ENCODE assay signal across 21 mouse cellular contexts in genomic region chr1:184082661-184083060, GRCm38 (mm10). TPM values are rescaled to one million over a fixed set of nuclear protein-coding genes. Genes with fewer than 3 reads are reported as not detected.
A peak's percentile ranks its signal among the peaks of the same experiment; 100 is the strongest.
DNase-seq lines count a peak whose midpoint lies in the region; ATAC-seq and TF ChIP-seq lines count a peak whose summit lies in the region.
"Had no signal": no experiment of that assay in that cellular context is flagged by ENCODE, and none has a peak within 500 bp of the region (broad histone marks: within the 10 kb centered on the region; RNA-seq: fewer than 3 reads in every experiment).

No protein-coding gene starts in this region.

- no peaks in the 10 kb centered on the region for H3K4me1 ChIP-seq in limb, embryonic 14.5 days (ENCODE audit: control insufficient read depth, insufficient read depth, low read length)
- H3K4me1 ChIP-seq in limb, embryonic 10.5 days, result no peaks in the 10 kb centered on the region
- H3K4me1 ChIP-seq in brown adipose tissue, adult 24 weeks (ENCODE audit: control insufficient read depth, insufficient read depth, insufficient read length, low read length), result no peaks in the 10 kb centered on the region; the same call in 1 of the 2 replicates
- H3K4me1 ChIP-seq: embryonic facial prominence, embryonic 12.5 days; forebrain, embryonic 15.5 days; hindbrain, embryonic 10.5 days; liver, embryonic 13.5 days; neural tube, embryonic 12.5 days had no signal

- no peak for TF ChIP-seq POLR2A in limb, embryonic 14.5 days (IDR thresholded peaks at IDR 0.05; ENCODE audit: borderline replicate concordance, extremely low read depth, insufficient read depth, insufficient read length)

- no peaks in the 10 kb centered on the region for H3K9me3 ChIP-seq in limb, embryonic 14.5 days (ENCODE audit: control insufficient read depth, low read length)
- no peaks in the 10 kb centered on the region for H3K9me3 ChIP-seq in limb, embryonic 10.5 days (replicated peaks)
- H3K9me3 ChIP-seq: embryonic facial prominence, embryonic 12.5 days; forebrain, embryonic 15.5 days; hindbrain, embryonic 10.5 days; liver, embryonic 13.5 days; neural tube, embryonic 12.5 days had no signal

- WGBS in limb, embryonic 14.5 days, result 63% methylated on average over 3 of the region's 3 CpGs
- WGBS in limb, embryonic 10.5 days, result 79% methylated on average over 3 of the region's 3 CpGs

- H3K36me3 ChIP-seq in limb, embryonic 14.5 days (ENCODE audit: control insufficient read depth, insufficient read depth, low read length), result no peaks in the 10 kb centered on the region
- H3K36me3 ChIP-seq in limb, embryonic 10.5 days, result no peaks in the 10 kb centered on the region
- H3K36me3 ChIP-seq: embryonic facial prominence, embryonic 12.5 days; forebrain, embryonic 15.5 days; hindbrain, embryonic 10.5 days; liver, embryonic 13.5 days; neural tube, embryonic 12.5 days had no signal

- no peaks in the 10 kb centered on the region for H3K27me3 ChIP-seq in limb, embryonic 14.5 days (ENCODE audit: control insufficient read depth, insufficient read depth, low read length)
- no peaks in the 10 kb centered on the region for H3K27me3 ChIP-seq in limb, embryonic 10.5 days (ENCODE audit: low read depth, poor library complexity, severe bottlenecking)
- H3K27me3 ChIP-seq: CH12.LX; embryonic facial prominence, embryonic 12.5 days; forebrain, embryonic 15.5 days; liver, embryonic 13.5 days; neural tube, embryonic 12.5 days had no signal

- no peak for ATAC-seq in limb, embryonic 14.5 days (ENCODE audit: low FRiP score, low read depth)
- ATAC-seq: forebrain, embryonic 15.5 days; hindbrain, postnatal 0 days had no signal

- DNase-seq in gastrocnemius, adult 18-20 months (ENCODE audit: low spot score), result peak; percentile 46
- no peak for DNase-seq in gastrocnemius, postnatal 4 days (ENCODE audit: low spot score in 2 of 2)
- DNase-seq in limb, embryonic 14.5 days (ENCODE audit: low spot score), result peak; percentile 66
- DNase-seq in limb, embryonic 10.5 days (ENCODE audit: low spot score), result no peak
- peak; percentile 62 for DNase-seq in 3T3-L1 (ENCODE audit: low read depth, low spot score)
- DNase-seq in thymus, postnatal 14 days, result no peak
- no peak for DNase-seq in kidney, adult 9 months
- DNase-seq: cerebellum, adult 9-11 months; heart, adult 18-20 months; kidney, adult 8-10 months; kidney, postnatal 36 days; left cerebral cortex, postnatal 4 days; liver, embryonic 13.5 days had no signal

- no peak overlapping the region for H3K4me2 ChIP-seq in limb, embryonic 14.5 days (replicated peaks; ENCODE audit: low read depth, low read length, severe bottlenecking)
- H3K4me2 ChIP-seq: embryonic facial prominence, embryonic 12.5 days; forebrain, embryonic 15.5 days; liver, embryonic 13.5 days; midbrain, embryonic 11.5 days; neural tube, embryonic 12.5 days had no signal

- H3K9ac ChIP-seq in limb, embryonic 14.5 days (ENCODE audit: low read depth, low read length, severe bottlenecking), result no peak overlapping the region
- H3K9ac ChIP-seq: embryonic facial prominence, embryonic 12.5 days; forebrain, embryonic 15.5 days; liver, embryonic 13.5 days; neural tube, embryonic 12.5 days had no signal

- no peak overlapping the region for H3K27ac ChIP-seq in limb, embryonic 14.5 days (replicated peaks; ENCODE audit: low read depth, low read length)
- H3K27ac ChIP-seq in limb, embryonic 10.5 days, result no peak overlapping the region
- H3K27ac ChIP-seq in brown adipose tissue, adult 24 weeks (replicated peaks; ENCODE audit: low read depth, low read length), result peak overlapping the region; percentile 70; the same call in 1 of the 2 replicates
- H3K27ac ChIP-seq: embryonic facial prominence, embryonic 12.5 days; forebrain, embryonic 15.5 days; hindbrain, embryonic 10.5 days; hindbrain, postnatal 0 days; liver, embryonic 13.5 days; neural tube, embryonic 12.5 days had no signal

- H3K4me3 ChIP-seq in limb, embryonic 14.5 days (replicated peaks; ENCODE audit: low read length), result no peak overlapping the region
- no peak overlapping the region for H3K4me3 ChIP-seq in limb, embryonic 10.5 days
- no peak overlapping the region for H3K4me3 ChIP-seq in brown adipose tissue, adult 24 weeks (ENCODE audit: insufficient read depth, low read depth, low read length)
- H3K4me3 ChIP-seq: embryonic facial prominence, embryonic 12.5 days; forebrain, embryonic 15.5 days; hindbrain, embryonic 10.5 days; liver, embryonic 13.5 days; neural tube, embryonic 12.5 days had no signal

RNA-seq across cellular contexts. Expression of gene 1700056E22Rik, which starts 48.6 kb away (rescaled TPM):
- under 1 TPM; 0.43 to 0.73 TPM for total RNA-seq in gastrocnemius, adult 18-20 months (2021)
- total RNA-seq in gastrocnemius, postnatal 4 days (2021), result 1 to 10 TPM; 2.4 to 2.9 TPM
- polyA plus RNA-seq in limb, embryonic 14.5 days (2012; rRNA removed), result 1.8 and 2.1 TPM in 2 replicates
- 2.1 and 2.5 TPM in 2 replicates for polyA plus RNA-seq in limb, embryonic 14.5 days (2014; fragmentation: Nextera tagmentation; extraction: Ambion mirVana)
- 0.56 and 0.96 TPM in 2 replicates for polyA plus RNA-seq in limb, embryonic 10.5 days (2016; fragmentation: Nextera tagmentation; extraction: Ambion mirVana)
- 3.9 and 4.6 TPM in 2 replicates for polyA plus RNA-seq in brown adipose tissue, adult 24 weeks (2012; ENCODE audit: insufficient read depth, insufficient read length, missing spikeins)

Comparison
In these comparisons a context has a peak if more than half of its experiments do, and no peak if none do; other contexts are left out.
1. DNase-seq: peak in gastrocnemius, adult 18-20 months (single experiment), limb, embryonic 14.5 days (single experiment) and 3T3-L1 (single experiment); none in gastrocnemius, postnatal 4 days (0 of 2), limb, embryonic 10.5 days (single experiment), thymus, postnatal 14 days (single experiment) and kidney, adult 9 months (single experiment).